Mouse (Mus musculus): ENCODE data around the gene Cygb. TPM values are rescaled to one million over a fixed set of nuclear protein-coding genes. Genes with fewer than 3 reads are reported as not detected.
"Not testable (repeated sequence)": the region's sequence is repeated elsewhere in the genome, so short reads cannot be mapped to it uniquely, and the experiment has no call there.

The Cygb gene
- polyA plus RNA-seq, 1 experiment = 0.47 TPM

- no peak overlapping the region for H3K4me2 ChIP-seq (ENCODE audit: low read depth)
- H3K79me2 ChIP-seq (ENCODE audit: control insufficient read depth, insufficient read depth) = peaks cover 5% of the 10 kb centered on the region
- no peak for TF ChIP-seq TCF12 (IDR thresholded peaks at IDR 0.05; ENCODE audit: insufficient read depth, poor library complexity, severe bottlenecking)
- TF ChIP-seq E2F4 (IDR thresholded peaks at IDR 0.05; ENCODE audit: insufficient read depth) = no peak
- no peak for TF ChIP-seq REST (IDR thresholded peaks at IDR 0.05; ENCODE audit: insufficient read depth, insufficient read length)
- no peak for TF ChIP-seq SRF (IDR thresholded peaks at IDR 0.05; ENCODE audit: control insufficient read depth, insufficient read length, low read depth)
- no peak for TF ChIP-seq POLR2AphosphoS2 (IDR thresholded peaks at IDR 0.05; ENCODE audit: insufficient read length, low read depth)
- TF ChIP-seq CEBPB (IDR thresholded peaks at IDR 0.05; ENCODE audit: insufficient read depth, poor library complexity, severe bottlenecking) = no peak
- TF ChIP-seq MAX (IDR thresholded peaks at IDR 0.05; ENCODE audit: low read depth) = no peak
- no peak for TF ChIP-seq POLR2A (IDR thresholded peaks at IDR 0.05; ENCODE audit: insufficient read length, low read depth)
These were observed 41.6 kb downstream of the Cygb start for GRCm38 (mm10) chr11:116612554-116612953.

GRCm38 (mm10) chr11:116611883-116612282 is 42.2 kb downstream of the Cygb start:
- Histone ChIP-seq H3K79me2 (ENCODE audit: control insufficient read depth, insufficient read depth) (peaks cover 5% of the 10 kb centered on the region), H3K4me2 (ENCODE audit: low read depth) (no peak overlapping the region), H3K27me3 (ENCODE audit: control insufficient read depth, insufficient read depth, insufficient read length) (no peaks in the 10 kb centered on the region), H3K4me3 (no peak overlapping the region), H3ac (ENCODE audit: control insufficient read depth, insufficient read length) (no peak overlapping the region), H3K36me3 (ENCODE audit: control insufficient read depth, insufficient read depth) (no peaks in the 10 kb centered on the region)
- TF ChIP-seq REST (IDR thresholded peaks at IDR 0.05; ENCODE audit: insufficient read depth, insufficient read length) (no peak), CEBPB (IDR thresholded peaks at IDR 0.05; ENCODE audit: insufficient read depth, poor library complexity, severe bottlenecking) (no peak), TCF3 (IDR thresholded peaks at IDR 0.05; ENCODE audit: insufficient read length, low read depth) (no peak), TCF12 (IDR thresholded peaks at IDR 0.05; ENCODE audit: insufficient read depth, poor library complexity, severe bottlenecking) (no peak), POLR2AphosphoS2 (IDR thresholded peaks at IDR 0.05; ENCODE audit: insufficient read length, low read depth) (no peak), MYOD1 (IDR thresholded peaks at IDR 0.05; ENCODE audit: control insufficient read depth in 1 of 3, insufficient read length in 2 of 3, low read depth in 2 of 3) (no peak), SRF (IDR thresholded peaks at IDR 0.05; ENCODE audit: control insufficient read depth, insufficient read length, low read depth) (no peak), MYOG (IDR thresholded peaks at IDR 0.05; ENCODE audit: control insufficient read depth in 1 of 3, insufficient read depth in 1 of 3, insufficient read length in 2 of 3, low read depth in 2 of 3) (no peak), MAX (IDR thresholded peaks at IDR 0.05; ENCODE audit: low read depth) (no peak), USF1 (IDR thresholded peaks at IDR 0.05; ENCODE audit: low read depth) (no peak), POLR2A (IDR thresholded peaks at IDR 0.05; ENCODE audit: insufficient read length, low read depth) (no peak), E2F4 (IDR thresholded peaks at IDR 0.05; ENCODE audit: insufficient read depth) (no peak)

More at GRCm38 (mm10) chr11:116612554-116612953, 41.6 kb downstream of the Cygb start:
- no peaks in the 10 kb centered on the region for H3K27me3 ChIP-seq (ENCODE audit: control insufficient read depth, insufficient read depth, insufficient read length)
- H3ac ChIP-seq (ENCODE audit: control insufficient read depth, insufficient read length) = no peak overlapping the region
- H3K36me3 ChIP-seq (ENCODE audit: control insufficient read depth, insufficient read depth) = no peaks in the 10 kb centered on the region
- no peak overlapping the region for H3K4me3 ChIP-seq

- not testable (repeated sequence) for H3K4me3 ChIP-seq
These were observed 42.9 kb downstream of the Cygb start for GRCm38 (mm10) chr11:116611168-116611567.

GRCm38 (mm10) chr11:116609965-116610630 is 44.0 kb downstream of the Cygb start:
- no peak overlapping the region for H3ac ChIP-seq (ENCODE audit: control insufficient read depth, insufficient read length)
- peaks cover 4% of the 10 kb centered on the region for H3K79me2 ChIP-seq (ENCODE audit: control insufficient read depth, insufficient read depth)
- H3K4me3 ChIP-seq = no peak overlapping the region
- TF ChIP-seq POLR2AphosphoS2 (IDR thresholded peaks at IDR 0.05; ENCODE audit: insufficient read length, low read depth) = no peak
- no peak for TF ChIP-seq E2F4 (IDR thresholded peaks at IDR 0.05; ENCODE audit: insufficient read depth)
- TF ChIP-seq MYOG (IDR thresholded peaks at IDR 0.05; ENCODE audit: control insufficient read depth in 1 of 3, insufficient read depth in 1 of 3, insufficient read length in 2 of 3, low read depth in 2 of 3) = no peak
- no peak for TF ChIP-seq CEBPB (IDR thresholded peaks at IDR 0.05; ENCODE audit: insufficient read depth, poor library complexity, severe bottlenecking)
- no peak for TF ChIP-seq REST (IDR thresholded peaks at IDR 0.05; ENCODE audit: insufficient read depth, insufficient read length)
- no peak for TF ChIP-seq TCF3 (IDR thresholded peaks at IDR 0.05; ENCODE audit: insufficient read length, low read depth)
- no peak for TF ChIP-seq SRF (IDR thresholded peaks at IDR 0.05; ENCODE audit: control insufficient read depth, insufficient read length, low read depth)
- TF ChIP-seq TCF12 (IDR thresholded peaks at IDR 0.05; ENCODE audit: insufficient read depth, poor library complexity, severe bottlenecking) = no peak
- no peak for TF ChIP-seq MAX (IDR thresholded peaks at IDR 0.05; ENCODE audit: low read depth)
- TF ChIP-seq MYOD1 (IDR thresholded peaks at IDR 0.05; ENCODE audit: control insufficient read depth in 1 of 3, insufficient read length in 2 of 3, low read depth in 2 of 3) = no peak
- TF ChIP-seq USF1 (IDR thresholded peaks at IDR 0.05; ENCODE audit: low read depth) = no peak
- no peak for TF ChIP-seq POLR2A (IDR thresholded peaks at IDR 0.05; ENCODE audit: insufficient read length, low read depth)
- H3K4me2 ChIP-seq (ENCODE audit: low read depth) = no peak overlapping the region
- H3K36me3 ChIP-seq (ENCODE audit: control insufficient read depth, insufficient read depth) = peaks cover 5% of the 10 kb centered on the region
- no peaks in the 10 kb centered on the region for H3K27me3 ChIP-seq (ENCODE audit: control insufficient read depth, insufficient read depth, insufficient read length)

More at GRCm38 (mm10) chr11:116611168-116611567, 42.9 kb downstream of the Cygb start:
- H3K36me3 ChIP-seq (ENCODE audit: control insufficient read depth, insufficient read depth); H3K4me2 ChIP-seq (ENCODE audit: low read depth); H3K27me3 ChIP-seq (ENCODE audit: control insufficient read depth, insufficient read depth, insufficient read length); H3K79me2 ChIP-seq (ENCODE audit: control insufficient read depth, insufficient read depth); H3ac ChIP-seq (ENCODE audit: control insufficient read depth, insufficient read length): not testable (repeated sequence)

- TF ChIP-seq USF1 (IDR thresholded peaks at IDR 0.05; ENCODE audit: low read depth) = no peak
- no peak for TF ChIP-seq POLR2AphosphoS2 (IDR thresholded peaks at IDR 0.05; ENCODE audit: insufficient read length, low read depth)
- TF ChIP-seq MAX (IDR thresholded peaks at IDR 0.05; ENCODE audit: low read depth) = no peak
- TF ChIP-seq SRF (IDR thresholded peaks at IDR 0.05; ENCODE audit: control insufficient read depth, insufficient read length, low read depth) = no peak
- TF ChIP-seq REST (IDR thresholded peaks at IDR 0.05; ENCODE audit: insufficient read depth, insufficient read length) = no peak
- no peak for TF ChIP-seq MYOD1 (IDR thresholded peaks at IDR 0.05; ENCODE audit: control insufficient read depth in 1 of 3, insufficient read length in 2 of 3, low read depth in 2 of 3)
- TF ChIP-seq POLR2A (IDR thresholded peaks at IDR 0.05; ENCODE audit: insufficient read length, low read depth) = no peak
- no peak for TF ChIP-seq MYOG (IDR thresholded peaks at IDR 0.05; ENCODE audit: control insufficient read depth in 1 of 3, insufficient read depth in 1 of 3, insufficient read length in 2 of 3, low read depth in 2 of 3)
- no peak for TF ChIP-seq CEBPB (IDR thresholded peaks at IDR 0.05; ENCODE audit: insufficient read depth, poor library complexity, severe bottlenecking)
- no peak for TF ChIP-seq E2F4 (IDR thresholded peaks at IDR 0.05; ENCODE audit: insufficient read depth)
- TF ChIP-seq TCF12 (IDR thresholded peaks at IDR 0.05; ENCODE audit: insufficient read depth, poor library complexity, severe bottlenecking) = no peak
- TF ChIP-seq TCF3 (IDR thresholded peaks at IDR 0.05; ENCODE audit: insufficient read length, low read depth) = no peak
- Histone ChIP-seq H3K79me2 (ENCODE audit: control insufficient read depth, insufficient read depth) (no peaks in the 10 kb centered on the region), H3ac (ENCODE audit: control insufficient read depth, insufficient read length) (no peak overlapping the region)
These were observed 46.4 kb downstream of the Cygb start for GRCm38 (mm10) chr11:116607717-116608116.

More at GRCm38 (mm10) chr11:116607717-116608116, 46.4 kb downstream of the Cygb start:
- Histone ChIP-seq H3K27me3 (ENCODE audit: control insufficient read depth, insufficient read depth, insufficient read length) (no peaks in the 10 kb centered on the region), H3K36me3 (ENCODE audit: control insufficient read depth, insufficient read depth) (peaks cover 9% of the 10 kb centered on the region), H3K4me2 (ENCODE audit: low read depth) (no peak overlapping the region), H3K4me3 (no peak overlapping the region)
